Mouse (Mus musculus): ENCODE measurements around the gene Smarca1. TPM values are rescaled to one million over a fixed set of nuclear protein-coding genes. Genes with fewer than 3 reads are reported as not detected.
A peak's percentile ranks its signal among the peaks of the same experiment; 100 is the strongest.

Smarca1 gene
- polyA plus RNA-seq, 1 experiment from 2014 or later: 26.2 TPM

- DNase-seq (ENCODE audit: low spot score): no peak
- Histone ChIP-seq H3K9me3 (replicated peaks; ENCODE audit: control insufficient read depth, low read length) (no peaks in the 10 kb centered on the region), H3K4me3 (ENCODE audit: low read depth, low read length) (peak overlapping the region; percentile 56), H3K4me1 (ENCODE audit: control insufficient read depth, insufficient read depth, low read length) (0 out of 2 replicates have a peak, but pooled peaks cover 3% of the 10 kb centered on the region), H3K9ac (ENCODE audit: low read length) (peak overlapping the region; percentile 84; the same call in 1 of the 2 replicates), H3K27ac (ENCODE audit: low read depth, low read length) (no peak overlapping the region), H3K36me3 (ENCODE audit: control insufficient read depth, insufficient read depth, low read length) (0 out of 2 replicates have a peak, but pooled peaks cover 6% of the 10 kb centered on the region), H3K27me3 (replicated peaks; ENCODE audit: control insufficient read depth, insufficient read depth, low read length) (no peaks in the 10 kb centered on the region), H3K4me2 (ENCODE audit: low read length) (peak overlapping the region; percentile 44)
- 33% methylated on average over 8 of the region's 8 CpGs for WGBS
- no peak; the same call in 1 of the 2 replicates for ATAC-seq
Measured at GRCm38 (mm10) chrX:47912904-47913542, 20.2 kb upstream of the Smarca1 start.

- DNase-seq (ENCODE audit: low spot score): peak; percentile 66
- Histone ChIP-seq H3K36me3 (ENCODE audit: control insufficient read depth, insufficient read depth, low read length) (0 out of 2 replicates have a peak, but pooled peaks cover 4% of the 10 kb centered on the region), H3K4me1 (ENCODE audit: control insufficient read depth, insufficient read depth, low read length) (0 out of 2 replicates have a peak, but pooled peaks cover 3% of the 10 kb centered on the region), H3K4me3 (ENCODE audit: low read depth, low read length) (peak within 1 kb of the TSS; percentile 56), H3K27me3 (replicated peaks; ENCODE audit: control insufficient read depth, insufficient read depth, low read length) (no peaks in the 10 kb centered on the region), H3K27ac (ENCODE audit: low read depth, low read length) (peak within 1 kb of the TSS; percentile 60; the same call in 1 of the 2 replicates), H3K9ac (ENCODE audit: low read length) (peak within 1 kb of the TSS; percentile 84), H3K9me3 (replicated peaks; ENCODE audit: control insufficient read depth, low read length) (no peaks in the 10 kb centered on the region), H3K4me2 (ENCODE audit: low read length) (peak within 1 kb of the TSS; percentile 44)
- WGBS: 22% methylated on average over 32 of the region's 35 CpGs
- peak; percentile 92 for ATAC-seq
Measured at GRCm38 (mm10) chrX:47912306-47912792, 19.6 kb upstream of the Smarca1 start, which contains the start of gene Ocrl. Ocrl (plus strand) TSS chrX:47912387.

- no peaks in the 10 kb centered on the region for H3K9me3 ChIP-seq (replicated peaks; ENCODE audit: control insufficient read depth, low read length)
- WGBS: 34% methylated on average over 22 of the region's 36 CpGs
- no peaks in the 10 kb centered on the region for H3K36me3 ChIP-seq (ENCODE audit: control insufficient read depth, insufficient read depth, low read length)
- DNase-seq (ENCODE audit: low spot score): no peak
- peak overlapping the region; percentile 77 for H3K9ac ChIP-seq (ENCODE audit: low read length)
- peak overlapping the region; percentile 50 for H3K4me3 ChIP-seq (ENCODE audit: low read depth, low read length)
- peak overlapping the region; percentile 78 for H3K27ac ChIP-seq (ENCODE audit: low read depth, low read length)
- H3K27me3 ChIP-seq (replicated peaks; ENCODE audit: control insufficient read depth, insufficient read depth, low read length): no peaks in the 10 kb centered on the region
- peak overlapping the region; percentile 58 for H3K4me2 ChIP-seq (ENCODE audit: low read length)
- H3K4me1 ChIP-seq (ENCODE audit: control insufficient read depth, insufficient read depth, low read length): peaks cover 3% of the 10 kb centered on the region; the same call in 1 of the 2 replicates
- peak; percentile 88 for ATAC-seq
Measured at GRCm38 (mm10) chrX:47891907-47892430, 805 bp downstream of the Smarca1 start.

- Histone ChIP-seq H3K27me3 (replicated peaks; ENCODE audit: control insufficient read depth, insufficient read depth, low read length) (no peaks in the 10 kb centered on the region), H3K9ac (ENCODE audit: low read length) (peak overlapping the region; percentile 77), H3K27ac (ENCODE audit: low read depth, low read length) (peak overlapping the region; percentile 78), H3K9me3 (replicated peaks; ENCODE audit: control insufficient read depth, low read length) (no peaks in the 10 kb centered on the region), H3K4me2 (ENCODE audit: low read length) (peak overlapping the region; percentile 58), H3K4me1 (ENCODE audit: control insufficient read depth, insufficient read depth, low read length) (peaks cover 3% of the 10 kb centered on the region; the same call in 1 of the 2 replicates), H3K4me3 (ENCODE audit: low read depth, low read length) (peak overlapping the region; percentile 50), H3K36me3 (ENCODE audit: control insufficient read depth, insufficient read depth, low read length) (no peaks in the 10 kb centered on the region)
- peak; percentile 46 for DNase-seq (ENCODE audit: low spot score)
- 23% methylated on average over 11 of the region's 12 CpGs for WGBS
- peak; percentile 19 for ATAC-seq
Measured at GRCm38 (mm10) chrX:47891243-47891906, 1.4 kb downstream of the Smarca1 start.

GRCm38 (mm10) chrX:47887401-47887800, 5.4 kb downstream of the Smarca1 start:
- DNase-seq (ENCODE audit: low spot score) (no peak), ATAC-seq (no peak)
- Histone ChIP-seq H3K27ac (ENCODE audit: low read depth, low read length) (no peak overlapping the region), H3K9ac (ENCODE audit: low read length) (no peak overlapping the region), H3K4me2 (ENCODE audit: low read length) (no peak overlapping the region), H3K4me3 (ENCODE audit: low read depth, low read length) (no peak overlapping the region), H3K4me1 (ENCODE audit: control insufficient read depth, insufficient read depth, low read length) (peaks cover 3% of the 10 kb centered on the region; the same call in 1 of the 2 replicates), H3K9me3 (replicated peaks; ENCODE audit: control insufficient read depth, low read length) (no peaks in the 10 kb centered on the region), H3K27me3 (replicated peaks; ENCODE audit: control insufficient read depth, insufficient read depth, low read length) (no peaks in the 10 kb centered on the region), H3K36me3 (ENCODE audit: control insufficient read depth, insufficient read depth, low read length) (no peaks in the 10 kb centered on the region)
- WGBS: 74% methylated on average over 2 of the region's 2 CpGs

GRCm38 (mm10) chrX:47882813-47883212, 10.0 kb downstream of the Smarca1 start:
- Histone ChIP-seq H3K27ac (ENCODE audit: low read depth, low read length) (no peak overlapping the region), H3K4me3 (ENCODE audit: low read depth, low read length) (no peak overlapping the region), H3K27me3 (replicated peaks; ENCODE audit: control insufficient read depth, insufficient read depth, low read length) (no peaks in the 10 kb centered on the region), H3K9ac (ENCODE audit: low read length) (no peak overlapping the region), H3K9me3 (replicated peaks; ENCODE audit: control insufficient read depth, low read length) (no peaks in the 10 kb centered on the region), H3K4me1 (ENCODE audit: control insufficient read depth, insufficient read depth, low read length) (no peaks in the 10 kb centered on the region), H3K4me2 (ENCODE audit: low read length) (no peak overlapping the region), H3K36me3 (ENCODE audit: control insufficient read depth, insufficient read depth, low read length) (no peaks in the 10 kb centered on the region)
- ATAC-seq: no peak
- no peak for DNase-seq (ENCODE audit: low spot score)
- WGBS: 80% methylated on average over 6 of the region's 6 CpGs

- no peaks in the 10 kb centered on the region for H3K4me1 ChIP-seq (ENCODE audit: control insufficient read depth, insufficient read depth, low read length)
- no peak overlapping the region for H3K9ac ChIP-seq (ENCODE audit: low read length)
- H3K4me3 ChIP-seq (ENCODE audit: low read depth, low read length): no peak overlapping the region
- H3K27ac ChIP-seq (ENCODE audit: low read depth, low read length): no peak overlapping the region
- DNase-seq (ENCODE audit: low spot score) (peak; percentile 17), ATAC-seq (no peak)
- H3K4me2 ChIP-seq (ENCODE audit: low read length): no peak overlapping the region
- H3K36me3 ChIP-seq (ENCODE audit: control insufficient read depth, insufficient read depth, low read length): no peaks in the 10 kb centered on the region
- H3K27me3 ChIP-seq (replicated peaks; ENCODE audit: control insufficient read depth, insufficient read depth, low read length): no peaks in the 10 kb centered on the region
- 56% methylated on average over 2 of the region's 2 CpGs for WGBS
- H3K9me3 ChIP-seq (replicated peaks; ENCODE audit: control insufficient read depth, low read length): no peaks in the 10 kb centered on the region
Measured at GRCm38 (mm10) chrX:47880052-47880451, 12.7 kb downstream of the Smarca1 start.

GRCm38 (mm10) chrX:47858544-47858943, 34.2 kb downstream of the Smarca1 start:
- Histone ChIP-seq H3K27me3 (replicated peaks; ENCODE audit: control insufficient read depth, insufficient read depth, low read length) (no peaks in the 10 kb centered on the region), H3K4me3 (ENCODE audit: low read depth, low read length) (no peak overlapping the region), H3K36me3 (ENCODE audit: control insufficient read depth, insufficient read depth, low read length) (0 out of 2 replicates have a peak, but pooled peaks cover 6% of the 10 kb centered on the region), H3K4me1 (ENCODE audit: control insufficient read depth, insufficient read depth, low read length) (no peaks in the 10 kb centered on the region), H3K4me2 (ENCODE audit: low read length) (no peak overlapping the region), H3K27ac (ENCODE audit: low read depth, low read length) (no peak overlapping the region), H3K9ac (ENCODE audit: low read length) (no peak overlapping the region), H3K9me3 (replicated peaks; ENCODE audit: control insufficient read depth, low read length) (no peaks in the 10 kb centered on the region)
- 100% methylated on average over 1 of the region's 1 CpGs for WGBS
- no peak for DNase-seq (ENCODE audit: low spot score)
- ATAC-seq: no peak

Measured in forebrain, embryonic 14.5 days (tissue).